Mouse (Mus musculus) bone marrow macrophage, adult 2 months (primary cell): ENCODE data around the gene Rapgef4. TPM values are rescaled to one million over a fixed set of nuclear protein-coding genes. Genes with fewer than 3 reads are reported as not detected.

Source experiments
- H3K27ac ChIP-seq: 2 replicates; pipeline ENCODE4 v1.5.1; 2012; ENCODE audit warnings: low read depth, low read length; ENCODE audit not compliant: insufficient read depth
- H3K4me1 ChIP-seq: 2 replicates; pipeline ENCODE4 v1.6.1; 2012; ENCODE audit warnings: low read length; ENCODE audit not compliant: control insufficient read depth, insufficient read depth
- H3K4me3 ChIP-seq: 2 replicates; pipeline ENCODE4 v1.5.1; 2012; ENCODE audit warnings: mild to moderate bottlenecking, low read length, moderate library complexity; ENCODE audit not compliant: insufficient read depth
- CTCF ChIP-seq: IDR thresholded peaks from 2 replicates; pipeline ENCODE4 v1.5.1; 2012; ENCODE audit warnings: low read depth, mild to moderate bottlenecking, low read length, moderate library complexity
- POLR2A ChIP-seq: IDR thresholded peaks from 2 replicates; pipeline ENCODE4 v1.6.1; 2012; ENCODE audit warnings: mild to moderate bottlenecking, low read depth, low read length, borderline replicate concordance
- polyA plus RNA-seq: library from polyadenylated mRNA; stranded (reverse); fragments of >200 nt; gene quantifications from 2 replicates; pipeline ENCODE4 v1.2.4, GENCODE M21; 2012; ENCODE audit not compliant: missing spikeins, insufficient read depth, insufficient read length

Rapgef4 gene
- polyA plus RNA-seq, 1 experiment = not detected

- peaks cover 21% of the 10 kb centered on the region for H3K4me1 ChIP-seq
- TF ChIP-seq POLR2A = no peak
- no peak for TF ChIP-seq CTCF
- no peak overlapping the region for H3K4me3 ChIP-seq
- H3K27ac ChIP-seq = no peak overlapping the region
Measured at GRCm38 (mm10) chr2:72280524-72280923, 299.5 kb downstream of the Rapgef4 start.

- no peak overlapping the region for H3K27ac ChIP-seq
- no peak overlapping the region for H3K4me3 ChIP-seq
- TF ChIP-seq POLR2A = no peak
- TF ChIP-seq CTCF = no peak
Measured at GRCm38 (mm10) chr2:72281971-72282370, 300.9 kb downstream of the Rapgef4 start.

GRCm38 (mm10) chr2:72282733-72283132 lies 301.7 kb downstream of the Rapgef4 start:
- Histone ChIP-seq H3K4me3 (no peak overlapping the region), H3K4me1 (peaks cover 29% of the 10 kb centered on the region), H3K27ac (no peak overlapping the region)
- TF ChIP-seq POLR2A = no peak
- TF ChIP-seq CTCF = no peak

More at GRCm38 (mm10) chr2:72281971-72282370, 300.9 kb downstream of the Rapgef4 start:
- H3K4me1 ChIP-seq = peaks cover 21% of the 10 kb centered on the region

GRCm38 (mm10) chr2:72284689-72285088 lies 303.6 kb downstream of the Rapgef4 start:
- no peak for TF ChIP-seq POLR2A
- no peak for TF ChIP-seq CTCF
- Histone ChIP-seq H3K27ac (no peak overlapping the region), H3K4me1 (peaks cover 33% of the 10 kb centered on the region), H3K4me3 (no peak overlapping the region)

- TF ChIP-seq POLR2A (no peak), CTCF (no peak)
Measured at GRCm38 (mm10) chr2:72285256-72285887, 304.3 kb downstream of the Rapgef4 start, which contains the start of gene Map3k20. Gene Map3k20, plus strand, starts transcription at chr2:72285637.

GRCm38 (mm10) chr2:72285888-72286661 lies 305.0 kb downstream of the Rapgef4 start:
- Histone ChIP-seq H3K4me3 (peak overlapping the region; percentile 80), H3K27ac (peak overlapping the region; percentile 84), H3K4me1 (peaks cover 40% of the 10 kb centered on the region)
- TF ChIP-seq CTCF = no peak
- TF ChIP-seq POLR2A = no peak

More at GRCm38 (mm10) chr2:72285256-72285887, 304.3 kb downstream of the Rapgef4 start, which contains the start of gene Map3k20:
- Histone ChIP-seq H3K4me1 (peaks cover 39% of the 10 kb centered on the region), H3K27ac (peak within 1 kb of the TSS; percentile 84), H3K4me3 (peak within 1 kb of the TSS; percentile 80)

GRCm38 (mm10) chr2:72287142-72287541 lies 306.1 kb downstream of the Rapgef4 start:
- no peak for TF ChIP-seq POLR2A
- no peak for TF ChIP-seq CTCF
- Histone ChIP-seq H3K4me3 (peak overlapping the region; percentile 19; the same call in 1 of the 2 replicates), H3K27ac (no peak overlapping the region; the same call in 1 of the 2 replicates), H3K4me1 (peaks cover 42% of the 10 kb centered on the region)

- TF ChIP-seq CTCF = no peak
- TF ChIP-seq POLR2A = no peak
- no peak overlapping the region for H3K27ac ChIP-seq
- H3K4me3 ChIP-seq = no peak overlapping the region
- peaks cover 39% of the 10 kb centered on the region for H3K4me1 ChIP-seq
Measured at GRCm38 (mm10) chr2:72288932-72289534, 308.0 kb downstream of the Rapgef4 start.

GRCm38 (mm10) chr2:72291103-72291502 lies 310.1 kb downstream of the Rapgef4 start:
- TF ChIP-seq CTCF (no peak), POLR2A (no peak)
- no peak overlapping the region for H3K27ac ChIP-seq
- H3K4me3 ChIP-seq = no peak overlapping the region
- peaks cover 32% of the 10 kb centered on the region for H3K4me1 ChIP-seq
